Mouse (Mus musculus): ENCODE results near the gene Foxa2. TPM values are rescaled to one million over a fixed set of nuclear protein-coding genes. Genes with fewer than 3 reads are reported as not detected.

Gene Foxa2
- polyA plus RNA-seq, 1 experiment from 2014 or later = not detected

GRCm38 (mm10) chr2:148048484-148049129 is 1.8 kb upstream of the Foxa2 start:
- Histone ChIP-seq H3K27ac (ENCODE audit: low read length) (no peak overlapping the region), H3K4me3 (replicated peaks; ENCODE audit: low read length) (0 out of 2 replicates have a peak overlapping the region, but pooled peaks have one; percentile 3), H3K4me2 (ENCODE audit: low read length) (peak overlapping the region; percentile 17; the same call in 1 of the 2 replicates), H3K4me1 (replicated peaks; ENCODE audit: control insufficient read depth, insufficient read depth, low read length) (peaks cover 15% of the 10 kb centered on the region), H3K9me3 (ENCODE audit: control insufficient read depth, low read length) (no peaks in the 10 kb centered on the region), H3K27me3 (replicated peaks; ENCODE audit: control insufficient read depth, insufficient read depth, low read length) (peaks cover 82% of the 10 kb centered on the region), H3K9ac (replicated peaks; ENCODE audit: low read depth, low read length) (no peak overlapping the region), H3K36me3 (ENCODE audit: control insufficient read depth, insufficient read depth) (no peaks in the 10 kb centered on the region)
- WGBS = under 1% methylated on average over 41 of the region's 41 CpGs
- peak; percentile 47 for ATAC-seq

GRCm38 (mm10) chr2:148047611-148048010 is 842 bp upstream of the Foxa2 start:
- no peak overlapping the region for H3K27ac ChIP-seq (ENCODE audit: low read length)
- H3K27me3 ChIP-seq (replicated peaks; ENCODE audit: control insufficient read depth, insufficient read depth, low read length) = peaks cover 81% of the 10 kb centered on the region
- no peak overlapping the region for H3K4me2 ChIP-seq (ENCODE audit: low read length)
- H3K4me1 ChIP-seq (replicated peaks; ENCODE audit: control insufficient read depth, insufficient read depth, low read length) = peaks cover 15% of the 10 kb centered on the region
- WGBS = 3% methylated on average over 8 of the region's 8 CpGs
- H3K9me3 ChIP-seq (ENCODE audit: control insufficient read depth, low read length) = no peaks in the 10 kb centered on the region
- no peak overlapping the region for H3K9ac ChIP-seq (replicated peaks; ENCODE audit: low read depth, low read length)
- H3K4me3 ChIP-seq (replicated peaks; ENCODE audit: low read length) = no peak overlapping the region
- H3K36me3 ChIP-seq (ENCODE audit: control insufficient read depth, insufficient read depth) = no peaks in the 10 kb centered on the region
- ATAC-seq = no peak

GRCm38 (mm10) chr2:148045937-148046798 is 601 bp downstream of the Foxa2 start:
- under 1% methylated on average over 60 of the region's 65 CpGs for WGBS
- no peak overlapping the region for H3K27ac ChIP-seq (ENCODE audit: low read length)
- ATAC-seq = peak; percentile 34; the same call in 1 of the 2 replicates

GRCm38 (mm10) chr2:148045543-148045936 is 1.2 kb downstream of the Foxa2 start:
- Histone ChIP-seq H3K4me3 (replicated peaks; ENCODE audit: low read length) (no peak overlapping the region), H3K36me3 (ENCODE audit: control insufficient read depth, insufficient read depth) (no peaks in the 10 kb centered on the region), H3K9me3 (ENCODE audit: control insufficient read depth, low read length) (no peaks in the 10 kb centered on the region), H3K27me3 (replicated peaks; ENCODE audit: control insufficient read depth, insufficient read depth, low read length) (peaks cover 84% of the 10 kb centered on the region), H3K4me1 (replicated peaks; ENCODE audit: control insufficient read depth, insufficient read depth, low read length) (peaks cover 15% of the 10 kb centered on the region), H3K4me2 (ENCODE audit: low read length) (no peak overlapping the region), H3K9ac (replicated peaks; ENCODE audit: low read depth, low read length) (no peak overlapping the region), H3K27ac (ENCODE audit: low read length) (no peak overlapping the region)
- WGBS = under 1% methylated on average over 25 of the region's 25 CpGs
- no peak for ATAC-seq

More at GRCm38 (mm10) chr2:148045937-148046798, 601 bp downstream of the Foxa2 start:
- Histone ChIP-seq H3K27me3 (replicated peaks; ENCODE audit: control insufficient read depth, insufficient read depth, low read length) (peaks cover 83% of the 10 kb centered on the region), H3K4me1 (replicated peaks; ENCODE audit: control insufficient read depth, insufficient read depth, low read length) (peaks cover 15% of the 10 kb centered on the region), H3K9ac (replicated peaks; ENCODE audit: low read depth, low read length) (no peak overlapping the region), H3K9me3 (ENCODE audit: control insufficient read depth, low read length) (no peaks in the 10 kb centered on the region), H3K4me2 (ENCODE audit: low read length) (peak overlapping the region; percentile 20; the same call in 1 of the 2 replicates), H3K36me3 (ENCODE audit: control insufficient read depth, insufficient read depth) (no peaks in the 10 kb centered on the region), H3K4me3 (replicated peaks; ENCODE audit: low read length) (peak overlapping the region; percentile 5; the same call in 1 of the 2 replicates)

- H3K4me2 ChIP-seq (ENCODE audit: low read length) = no peak overlapping the region
- ATAC-seq = no peak
- H3K36me3 ChIP-seq (ENCODE audit: control insufficient read depth, insufficient read depth) = no peaks in the 10 kb centered on the region
- peaks cover 15% of the 10 kb centered on the region for H3K4me1 ChIP-seq (replicated peaks; ENCODE audit: control insufficient read depth, insufficient read depth, low read length)
- no peak overlapping the region for H3K27ac ChIP-seq (ENCODE audit: low read length)
- H3K9ac ChIP-seq (replicated peaks; ENCODE audit: low read depth, low read length) = no peak overlapping the region
- no peaks in the 10 kb centered on the region for H3K9me3 ChIP-seq (ENCODE audit: control insufficient read depth, low read length)
- under 1% methylated on average over 26 of the region's 26 CpGs for WGBS
- H3K27me3 ChIP-seq (replicated peaks; ENCODE audit: control insufficient read depth, insufficient read depth, low read length) = peaks cover 81% of the 10 kb centered on the region
- H3K4me3 ChIP-seq (replicated peaks; ENCODE audit: low read length) = no peak overlapping the region
Observed at GRCm38 (mm10) chr2:148044877-148045539, 1.8 kb downstream of the Foxa2 start.

- H3K27ac ChIP-seq (ENCODE audit: low read length) = no peak overlapping the region
- no peak for ATAC-seq
- H3K9me3 ChIP-seq (ENCODE audit: control insufficient read depth, low read length) = no peaks in the 10 kb centered on the region
- peaks cover 15% of the 10 kb centered on the region for H3K4me1 ChIP-seq (replicated peaks; ENCODE audit: control insufficient read depth, insufficient read depth, low read length)
- peaks cover 81% of the 10 kb centered on the region for H3K27me3 ChIP-seq (replicated peaks; ENCODE audit: control insufficient read depth, insufficient read depth, low read length)
- H3K9ac ChIP-seq (replicated peaks; ENCODE audit: low read depth, low read length) = no peak overlapping the region
- no peak overlapping the region for H3K4me2 ChIP-seq (ENCODE audit: low read length)
- WGBS = 1% methylated on average over 70 of the region's 71 CpGs
- H3K36me3 ChIP-seq (ENCODE audit: control insufficient read depth, insufficient read depth) = no peaks in the 10 kb centered on the region
- H3K4me3 ChIP-seq (replicated peaks; ENCODE audit: low read length) = no peak overlapping the region
Observed at GRCm38 (mm10) chr2:148043976-148044876, 2.5 kb downstream of the Foxa2 start.

- Histone ChIP-seq H3K27me3 (replicated peaks; ENCODE audit: control insufficient read depth, insufficient read depth, low read length) (peaks cover 79% of the 10 kb centered on the region), H3K9me3 (ENCODE audit: control insufficient read depth, low read length) (no peaks in the 10 kb centered on the region), H3K4me1 (replicated peaks; ENCODE audit: control insufficient read depth, insufficient read depth, low read length) (peaks cover 10% of the 10 kb centered on the region), H3K9ac (replicated peaks; ENCODE audit: low read depth, low read length) (no peak overlapping the region), H3K36me3 (ENCODE audit: control insufficient read depth, insufficient read depth) (no peaks in the 10 kb centered on the region), H3K27ac (ENCODE audit: low read length) (no peak overlapping the region), H3K4me2 (ENCODE audit: low read length) (no peak overlapping the region), H3K4me3 (replicated peaks; ENCODE audit: low read length) (no peak overlapping the region)
- WGBS = 1% methylated on average over 17 of the region's 17 CpGs
- no peak for ATAC-seq
Observed at GRCm38 (mm10) chr2:148043271-148043975, 3.3 kb downstream of the Foxa2 start.

GRCm38 (mm10) chr2:148042126-148042640 is 4.6 kb downstream of the Foxa2 start:
- Histone ChIP-seq H3K27ac (ENCODE audit: low read length) (no peak overlapping the region), H3K27me3 (replicated peaks; ENCODE audit: control insufficient read depth, insufficient read depth, low read length) (peaks cover 79% of the 10 kb centered on the region), H3K36me3 (ENCODE audit: control insufficient read depth, insufficient read depth) (no peaks in the 10 kb centered on the region), H3K4me3 (replicated peaks; ENCODE audit: low read length) (no peak overlapping the region), H3K4me2 (ENCODE audit: low read length) (no peak overlapping the region), H3K9ac (replicated peaks; ENCODE audit: low read depth, low read length) (no peak overlapping the region), H3K9me3 (ENCODE audit: control insufficient read depth, low read length) (no peaks in the 10 kb centered on the region), H3K4me1 (replicated peaks; ENCODE audit: control insufficient read depth, insufficient read depth, low read length) (peaks cover 10% of the 10 kb centered on the region)
- ATAC-seq = no peak
- WGBS = 1% methylated on average over 3 of the region's 3 CpGs

Measured in forebrain, embryonic 16.5 days (tissue).